Mouse (Mus musculus): Measurements from ENCODE around the gene Yju2. TPM values are rescaled to one million over a fixed set of nuclear protein-coding genes. Genes with fewer than 3 reads are reported as not detected.

Yju2 gene
- polyA plus RNA-seq, 1 experiment from 2014 or later, result 31.0 TPM

DNA sequence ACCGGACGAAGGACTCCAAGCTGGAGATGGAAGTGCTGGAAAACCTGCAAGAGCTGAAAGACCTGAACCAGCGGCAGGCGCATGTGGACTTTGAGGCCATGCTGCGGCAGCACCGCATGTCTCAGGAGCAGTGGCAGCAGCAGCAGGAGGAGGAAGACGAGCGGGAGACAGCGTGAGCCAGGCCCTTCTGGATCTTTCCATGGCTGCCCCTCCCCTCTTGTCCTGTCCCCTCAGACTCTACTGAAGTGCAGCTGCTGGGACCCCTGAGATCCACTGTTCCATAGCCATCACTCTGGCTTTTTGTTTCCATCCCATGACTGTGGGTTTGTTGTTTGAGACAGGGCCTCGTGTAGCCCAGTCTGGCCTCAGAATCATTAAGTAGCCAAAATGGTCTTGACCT lies 5.6 kb downstream of the Yju2 start:
- H3K4me3 ChIP-seq, result no peak overlapping the region
- 96% methylated on average over 10 of the region's 10 CpGs for WGBS
- H3K27ac ChIP-seq (replicated peaks), result no peak overlapping the region
- DNase-seq (ENCODE audit: low spot score), result no peak
- 0 out of 2 replicates have a peak, but pooled peaks cover 1% of the 10 kb centered on the region for H3K27me3 ChIP-seq (ENCODE audit: low read depth, poor library complexity, severe bottlenecking)
- H3K36me3 ChIP-seq, result peaks cover 81% of the 10 kb centered on the region
- H3K4me1 ChIP-seq, result peaks cover 32% of the 10 kb centered on the region
- no peaks in the 10 kb centered on the region for H3K9me3 ChIP-seq (replicated peaks)

DNA sequence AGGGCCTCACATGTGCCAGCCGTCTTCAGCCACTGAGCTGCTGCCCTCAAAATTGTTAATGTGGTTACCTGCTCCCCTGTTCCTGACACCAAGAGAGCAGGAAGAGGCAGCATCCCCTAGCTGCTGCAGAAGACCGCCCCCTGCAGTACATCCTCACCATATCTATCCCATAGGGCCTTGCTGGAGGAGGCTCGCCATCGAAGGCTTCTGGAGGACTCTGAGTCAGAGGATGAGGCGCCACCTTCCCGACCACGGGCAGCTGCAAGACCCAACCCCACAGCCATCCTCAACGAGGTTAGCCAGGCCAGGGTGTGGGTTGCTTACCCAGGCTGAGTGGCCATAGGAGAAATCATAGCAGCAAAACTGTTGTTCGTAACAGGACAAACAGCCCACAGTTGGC lies 6.1 kb downstream of the Yju2 start:
- Histone ChIP-seq H3K4me3 (no peak overlapping the region), H3K4me1 (peaks cover 32% of the 10 kb centered on the region), H3K27ac (replicated peaks) (no peak overlapping the region), H3K9me3 (replicated peaks) (no peaks in the 10 kb centered on the region), H3K36me3 (peaks cover 81% of the 10 kb centered on the region), H3K27me3 (ENCODE audit: low read depth, poor library complexity, severe bottlenecking) (0 out of 2 replicates have a peak, but pooled peaks cover 4% of the 10 kb centered on the region)
- WGBS, result 90% methylated on average over 9 of the region's 9 CpGs
- DNase-seq (ENCODE audit: low spot score), result no peak

DNA sequence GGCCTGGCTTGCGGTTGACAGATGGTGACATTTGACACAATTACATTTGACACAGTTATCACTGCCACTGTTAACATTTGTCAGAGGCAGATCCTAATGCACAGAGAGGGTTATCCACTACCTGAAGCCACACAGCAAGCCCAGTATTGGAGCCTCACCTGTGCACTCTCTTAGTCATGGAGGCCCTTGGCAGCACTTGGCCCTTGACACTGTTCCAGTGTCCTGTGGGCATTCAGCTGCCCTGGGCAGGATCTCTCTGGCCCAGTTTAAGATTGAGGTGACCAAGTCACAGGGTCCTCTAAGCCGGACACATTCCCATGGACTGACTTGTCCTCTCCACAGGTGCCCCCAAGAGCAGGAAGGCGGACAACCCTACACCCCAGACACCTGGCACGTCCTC lies 8.3 kb downstream of the Yju2 start:
- peaks cover 45% of the 10 kb centered on the region for H3K4me1 ChIP-seq
- H3K4me3 ChIP-seq, result no peak overlapping the region
- H3K27me3 ChIP-seq (ENCODE audit: low read depth, poor library complexity, severe bottlenecking), result 0 out of 2 replicates have a peak, but pooled peaks cover 13% of the 10 kb centered on the region
- WGBS, result 95% methylated on average over 4 of the region's 4 CpGs
- no peaks in the 10 kb centered on the region for H3K9me3 ChIP-seq (replicated peaks)
- DNase-seq (ENCODE audit: low spot score), result no peak
- H3K36me3 ChIP-seq, result peaks cover 64% of the 10 kb centered on the region
- no peak overlapping the region for H3K27ac ChIP-seq (replicated peaks)

DNA sequence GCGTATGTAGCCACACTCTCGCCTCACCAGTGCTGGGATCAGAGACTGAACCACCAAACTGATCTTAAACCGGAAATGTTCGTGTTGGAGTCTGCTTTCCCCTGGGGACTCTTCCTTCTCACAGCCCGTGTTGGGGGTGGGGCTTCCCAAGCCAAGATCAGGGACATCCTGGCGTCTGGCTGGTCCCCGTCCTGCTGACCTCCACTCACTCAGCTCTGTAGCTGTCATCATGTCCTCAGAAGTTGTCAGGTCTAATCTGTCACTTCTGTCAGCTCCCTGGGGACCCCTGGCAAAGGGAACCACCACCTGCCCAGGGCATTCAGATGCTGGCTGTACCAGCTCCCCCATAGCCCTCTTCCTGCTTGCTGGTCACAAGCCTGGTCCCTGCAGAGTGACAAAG lies 9.3 kb downstream of the Yju2 start:
- no peaks in the 10 kb centered on the region for H3K9me3 ChIP-seq (replicated peaks)
- H3K4me1 ChIP-seq, result peaks cover 50% of the 10 kb centered on the region
- no peak overlapping the region for H3K4me3 ChIP-seq
- peak overlapping the region; percentile 95 for H3K27ac ChIP-seq (replicated peaks)
- H3K27me3 ChIP-seq (ENCODE audit: low read depth, poor library complexity, severe bottlenecking), result peaks cover 21% of the 10 kb centered on the region; the same call in 1 of the 2 replicates
- DNase-seq (ENCODE audit: low spot score), result no peak
- WGBS, result 68% methylated on average over 7 of the region's 7 CpGs
- peaks cover 64% of the 10 kb centered on the region for H3K36me3 ChIP-seq

DNA sequence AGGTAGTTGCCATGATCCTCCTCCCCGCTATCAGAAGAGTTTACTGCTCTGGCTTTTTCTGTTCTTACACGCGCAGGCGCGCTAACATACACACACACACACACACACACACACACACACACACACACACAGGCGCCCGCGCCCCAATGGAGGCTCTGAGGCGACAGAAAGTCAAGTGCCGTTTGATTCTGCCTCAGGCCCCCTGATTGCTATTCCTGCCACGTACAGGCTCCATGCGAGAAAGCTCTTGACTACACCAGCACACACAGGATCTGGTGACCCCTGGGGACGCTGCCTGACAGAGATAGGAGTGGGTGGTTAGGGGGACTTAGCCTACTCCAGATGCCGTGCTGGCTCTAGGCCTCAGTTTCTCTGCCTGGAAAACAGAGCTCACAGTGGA lies 10.7 kb downstream of the Yju2 start:
- WGBS, result 50% methylated on average over 14 of the region's 14 CpGs
- peaks cover 64% of the 10 kb centered on the region for H3K36me3 ChIP-seq
- H3K4me3 ChIP-seq, result peak overlapping the region; percentile 62
- H3K27ac ChIP-seq (replicated peaks), result peak overlapping the region; percentile 95
- H3K9me3 ChIP-seq (replicated peaks), result no peaks in the 10 kb centered on the region
- DNase-seq (ENCODE audit: low spot score), result peak; percentile 77
- H3K4me1 ChIP-seq, result peaks cover 50% of the 10 kb centered on the region
- peaks cover 21% of the 10 kb centered on the region; the same call in 1 of the 2 replicates for H3K27me3 ChIP-seq (ENCODE audit: low read depth, poor library complexity, severe bottlenecking)

DNA sequence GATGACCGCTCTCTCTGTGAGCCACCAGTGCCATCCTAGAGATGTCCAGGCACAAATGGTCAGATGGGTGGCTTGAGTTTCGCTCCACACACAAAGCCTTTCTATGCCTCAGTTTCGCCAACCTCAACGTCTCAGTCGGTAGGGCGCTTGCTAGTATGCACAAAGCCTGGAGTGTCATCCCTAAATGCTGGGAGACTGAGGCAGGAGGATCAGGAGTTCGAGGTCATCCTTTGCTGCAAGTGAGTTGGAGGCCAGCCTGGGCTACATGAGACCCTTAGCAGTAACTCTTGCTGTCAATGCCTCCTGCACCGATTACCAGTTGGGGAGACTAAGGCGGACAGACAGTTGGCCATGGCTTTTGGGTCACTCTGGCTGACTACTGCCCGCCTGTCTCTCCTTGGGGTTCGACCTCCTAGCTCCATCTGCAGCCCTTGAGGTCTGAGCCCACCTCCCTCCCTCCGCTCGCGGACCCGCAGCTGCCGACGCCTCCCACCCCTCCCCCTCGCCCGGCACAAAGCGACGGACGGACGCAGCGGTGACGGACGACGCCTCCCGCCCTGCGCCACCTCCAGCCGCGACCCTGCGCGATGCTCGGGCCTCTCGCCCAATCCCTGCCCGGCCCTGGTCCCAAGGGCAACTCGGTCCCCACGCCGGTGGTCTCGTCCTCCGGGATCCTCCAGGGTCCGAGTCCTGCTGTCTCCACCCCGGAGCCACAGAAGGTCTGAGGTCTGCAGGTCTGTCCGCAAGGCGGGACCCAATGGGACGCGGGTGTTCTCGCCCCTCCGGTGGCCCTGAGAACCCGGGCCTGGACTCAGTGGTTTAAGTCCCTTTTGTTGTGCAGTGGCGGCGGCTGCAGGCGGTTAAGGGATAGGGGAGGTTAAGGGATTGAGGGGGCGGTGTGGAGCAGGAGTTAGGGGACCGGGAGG lies 11.3 kb downstream of the Yju2 start, which contains the start of gene Shd:
Gene Shd (plus strand): TSS at position 502 of the 926 bp plus-strand sequence.
- WGBS, result 9% methylated on average over 50 of the region's 55 CpGs
- H3K4me1 ChIP-seq, result peaks cover 50% of the 10 kb centered on the region
- no peaks in the 10 kb centered on the region for H3K9me3 ChIP-seq (replicated peaks)
- peak within 1 kb of the TSS; percentile 95 for H3K27ac ChIP-seq (replicated peaks)
- H3K36me3 ChIP-seq, result peaks cover 64% of the 10 kb centered on the region
- H3K27me3 ChIP-seq (ENCODE audit: low read depth, poor library complexity, severe bottlenecking), result peaks cover 21% of the 10 kb centered on the region; the same call in 1 of the 2 replicates
- peak; percentile 90 for DNase-seq (ENCODE audit: low spot score)
- peak within 1 kb of the TSS; percentile 62 for H3K4me3 ChIP-seq

DNA sequence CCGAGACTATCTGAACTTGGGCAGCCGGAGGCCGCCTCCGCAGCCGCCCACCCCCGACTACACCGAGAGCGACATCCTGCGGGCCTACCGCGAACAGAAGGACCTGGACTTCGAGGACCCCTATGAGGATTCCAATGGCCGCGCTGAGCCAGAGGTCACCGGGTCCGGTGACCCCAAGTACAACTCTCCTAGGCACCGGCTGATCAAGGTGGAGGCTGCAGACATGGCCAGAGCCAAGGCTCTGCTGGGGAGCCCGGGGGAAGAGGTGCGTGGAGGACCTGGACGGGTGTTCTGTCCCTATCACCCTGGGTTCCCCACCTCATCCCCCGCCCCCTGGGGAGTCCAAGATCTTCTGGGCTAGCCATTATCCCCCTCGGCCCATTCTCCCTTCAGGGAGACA lies 12.6 kb downstream of the Yju2 start:
- DNase-seq (ENCODE audit: low spot score), result no peak
- peaks cover 56% of the 10 kb centered on the region for H3K4me1 ChIP-seq
- H3K9me3 ChIP-seq (replicated peaks), result no peaks in the 10 kb centered on the region
- peak overlapping the region; percentile 62 for H3K4me3 ChIP-seq
- peaks cover 56% of the 10 kb centered on the region for H3K36me3 ChIP-seq
- H3K27me3 ChIP-seq (ENCODE audit: low read depth, poor library complexity, severe bottlenecking), result peaks cover 21% of the 10 kb centered on the region; the same call in 1 of the 2 replicates
- H3K27ac ChIP-seq (replicated peaks), result peak overlapping the region; percentile 95
- WGBS, result 23% methylated on average over 22 of the region's 22 CpGs

DNA sequence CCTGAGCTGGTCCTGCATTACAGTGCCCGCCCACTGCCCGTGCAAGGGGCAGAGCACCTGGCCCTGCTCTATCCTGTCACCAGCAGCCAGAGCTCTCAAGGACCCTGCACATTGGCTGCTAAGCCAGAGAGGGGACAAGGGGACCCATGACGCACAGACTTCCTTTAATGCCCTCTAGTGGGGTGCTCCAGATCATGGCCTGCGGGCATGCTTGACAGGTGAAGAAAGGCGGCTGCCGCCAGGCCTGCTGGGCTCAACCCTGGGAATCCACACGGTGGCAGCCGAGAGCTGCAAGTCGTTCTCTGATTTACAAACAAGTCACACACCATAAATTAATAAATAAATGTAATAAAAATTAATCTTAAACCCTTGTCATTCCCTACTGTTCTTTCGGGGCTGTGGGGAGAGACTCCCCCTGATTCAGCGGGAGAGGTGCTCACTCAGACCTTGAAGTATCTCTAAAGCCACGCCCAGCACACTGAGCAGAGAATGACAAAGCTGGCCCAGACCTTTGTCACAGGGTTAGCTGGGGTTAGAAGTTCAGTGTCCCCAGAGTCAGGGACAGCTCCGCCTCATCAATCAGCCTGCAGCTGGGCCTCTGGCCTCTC lies 17.5 kb downstream of the Yju2 start:
- Histone ChIP-seq H3K4me3 (peak overlapping the region; percentile 20), H3K9me3 (replicated peaks) (no peaks in the 10 kb centered on the region), H3K4me1 (peaks cover 26% of the 10 kb centered on the region), H3K27me3 (ENCODE audit: low read depth, poor library complexity, severe bottlenecking) (peaks cover 13% of the 10 kb centered on the region; the same call in 1 of the 2 replicates), H3K27ac (replicated peaks) (peak overlapping the region; percentile 63), H3K36me3 (peaks cover 33% of the 10 kb centered on the region)
- DNase-seq (ENCODE audit: low spot score), result peak; percentile 76
- 19% methylated on average over 13 of the region's 13 CpGs for WGBS

DNA sequence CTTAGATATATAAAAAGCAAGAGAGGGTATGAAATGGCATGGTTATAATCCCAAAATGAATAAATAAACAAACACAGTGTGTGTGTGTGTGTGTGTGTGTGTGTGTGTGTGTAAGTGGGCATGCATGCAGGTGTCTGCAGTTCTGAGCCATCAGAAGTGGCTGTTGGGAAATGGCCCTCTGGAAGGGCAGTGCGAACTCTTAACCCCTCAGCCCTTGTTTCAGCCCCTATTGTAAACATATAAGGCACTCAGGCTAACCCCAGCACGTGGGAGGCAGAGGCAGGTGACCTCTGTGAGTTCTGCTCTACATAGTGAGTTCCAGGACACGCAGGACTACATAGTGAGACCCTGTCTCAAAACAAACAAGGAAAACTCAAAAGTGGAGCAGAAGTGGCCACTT lies 18.4 kb downstream of the Yju2 start:
- peaks cover 8% of the 10 kb centered on the region; the same call in 1 of the 2 replicates for H3K27me3 ChIP-seq (ENCODE audit: low read depth, poor library complexity, severe bottlenecking)
- 70% methylated on average over 3 of the region's 3 CpGs for WGBS
- DNase-seq (ENCODE audit: low spot score), result no peak
- H3K36me3 ChIP-seq, result peaks cover 33% of the 10 kb centered on the region
- no peaks in the 10 kb centered on the region for H3K9me3 ChIP-seq (replicated peaks)
- no peak overlapping the region for H3K4me3 ChIP-seq
- peak overlapping the region; percentile 63 for H3K27ac ChIP-seq (replicated peaks)
- peaks cover 20% of the 10 kb centered on the region for H3K4me1 ChIP-seq

DNA sequence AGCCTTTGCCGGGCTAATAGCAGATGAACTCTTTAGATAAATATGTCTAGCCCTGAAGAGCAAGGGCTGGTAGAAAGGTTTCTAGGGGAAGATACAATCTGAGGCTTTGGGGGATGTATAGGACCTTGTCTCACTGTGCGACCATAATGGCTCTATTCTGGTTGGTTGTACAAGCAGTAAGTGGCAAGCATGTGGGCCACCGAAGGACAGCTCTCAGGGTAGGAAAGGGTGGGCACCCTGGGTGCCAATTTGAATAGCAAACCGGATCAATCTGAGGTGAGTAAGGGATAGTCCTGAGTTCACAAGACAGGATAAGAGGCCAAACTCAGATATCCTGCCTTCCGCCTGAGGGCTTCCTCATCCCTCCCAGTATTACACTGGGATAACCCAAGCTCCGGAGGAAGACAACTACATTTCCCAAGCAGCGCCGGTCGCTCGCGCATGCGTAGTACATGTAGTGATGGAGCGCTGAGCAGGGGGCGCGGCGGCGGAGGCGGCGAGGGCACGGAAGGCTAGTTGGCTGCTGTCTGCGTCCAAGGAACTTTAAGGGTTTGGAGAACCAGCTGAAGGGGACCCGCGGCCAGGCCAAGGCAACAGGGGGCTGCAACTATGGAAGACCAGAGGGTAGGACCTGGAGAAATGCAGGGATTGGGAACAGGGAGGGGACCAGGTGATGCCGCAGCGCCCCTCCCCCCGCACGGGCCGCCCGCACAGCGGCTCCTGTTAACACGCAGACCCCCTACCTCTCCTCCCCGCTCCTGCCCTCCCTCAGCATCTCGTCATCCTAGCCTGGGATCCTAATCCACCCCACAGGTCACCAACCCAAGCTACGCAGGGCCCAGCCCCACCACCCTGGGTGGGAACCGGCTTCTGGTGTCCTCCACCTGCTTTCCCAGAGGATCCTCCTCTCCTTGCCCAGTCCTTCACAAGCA lies 27.4 kb downstream of the Yju2 start, which contains the start of gene Fsd1:
Gene Fsd1 (plus strand): TSS at position 480 of the 932 bp plus-strand sequence.
- WGBS, result 9% methylated on average over 35 of the region's 35 CpGs
- no peaks in the 10 kb centered on the region for H3K9me3 ChIP-seq (replicated peaks)
- no peaks in the 10 kb centered on the region; the same call in 1 of the 2 replicates for H3K27me3 ChIP-seq (ENCODE audit: low read depth, poor library complexity, severe bottlenecking)
- H3K36me3 ChIP-seq, result peaks cover 23% of the 10 kb centered on the region
- H3K27ac ChIP-seq (replicated peaks), result peak within 1 kb of the TSS; percentile 85
- peak within 1 kb of the TSS; percentile 70 for H3K4me3 ChIP-seq
- peaks cover 18% of the 10 kb centered on the region for H3K4me1 ChIP-seq
- peak; percentile 86 for DNase-seq (ENCODE audit: low spot score)

DNA sequence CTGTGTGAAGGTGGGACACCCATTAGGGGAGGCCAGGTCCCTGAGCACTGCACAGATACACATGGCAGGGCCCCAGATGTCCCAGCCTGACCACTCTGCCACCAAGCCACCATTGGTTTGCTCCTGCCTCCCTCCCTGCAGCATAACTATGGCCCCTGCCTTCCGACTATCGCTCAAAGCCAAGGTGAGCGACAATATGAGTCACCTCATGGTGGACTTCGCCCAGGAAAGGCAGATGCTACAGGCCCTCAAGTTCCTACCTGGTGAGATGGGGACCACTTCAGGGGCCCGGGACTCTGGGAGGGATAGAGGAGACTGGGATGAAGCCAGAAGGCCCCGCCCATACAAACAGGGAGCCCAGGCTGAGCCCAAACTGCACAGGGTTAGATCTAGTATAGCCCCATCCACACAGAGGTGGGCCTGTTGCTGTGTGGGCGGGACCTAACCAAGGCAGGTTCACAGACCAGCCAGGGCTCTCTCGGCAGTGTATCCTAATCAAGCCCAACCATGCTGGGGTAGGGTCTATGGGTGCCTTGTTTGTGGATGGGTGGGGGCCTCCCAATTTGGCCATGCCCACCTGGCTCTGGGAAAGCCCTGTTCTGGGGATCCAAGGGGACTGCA lies 31.5 kb downstream of the Yju2 start:
- no peak for DNase-seq (ENCODE audit: low spot score)
- H3K27me3 ChIP-seq (ENCODE audit: low read depth, poor library complexity, severe bottlenecking), result no peaks in the 10 kb centered on the region; the same call in 1 of the 2 replicates
- H3K9me3 ChIP-seq (replicated peaks), result no peaks in the 10 kb centered on the region
- H3K4me1 ChIP-seq, result peaks cover 18% of the 10 kb centered on the region
- 89% methylated on average over 8 of the region's 8 CpGs for WGBS
- no peak overlapping the region for H3K27ac ChIP-seq (replicated peaks)
- H3K36me3 ChIP-seq, result peaks cover 62% of the 10 kb centered on the region
- no peak overlapping the region for H3K4me3 ChIP-seq

Measured in midbrain, embryonic 10.5 days (tissue).